Mouse (Mus musculus) kidney, adult 2 months (tissue): ENCODE results near the gene March10.

Experiments
- CTCF ChIP-seq: fragments of 200-500 bp; conservative IDR thresholded peaks from 2 replicates; pipeline ENCODE4 v1.5.1; 2011; ENCODE audit warnings: low read depth, mild to moderate bottlenecking, control low read depth, low read length, moderate library complexity, mixed read lengths; ENCODE audit not compliant: insufficient read depth, insufficient read length
- POLR2A ChIP-seq: fragments of 200-500 bp; IDR thresholded peaks from one replicate; pipeline ENCODE4 v1.6.1; 2011; ENCODE audit warnings: low read depth, low read length, control low read depth

DNA sequence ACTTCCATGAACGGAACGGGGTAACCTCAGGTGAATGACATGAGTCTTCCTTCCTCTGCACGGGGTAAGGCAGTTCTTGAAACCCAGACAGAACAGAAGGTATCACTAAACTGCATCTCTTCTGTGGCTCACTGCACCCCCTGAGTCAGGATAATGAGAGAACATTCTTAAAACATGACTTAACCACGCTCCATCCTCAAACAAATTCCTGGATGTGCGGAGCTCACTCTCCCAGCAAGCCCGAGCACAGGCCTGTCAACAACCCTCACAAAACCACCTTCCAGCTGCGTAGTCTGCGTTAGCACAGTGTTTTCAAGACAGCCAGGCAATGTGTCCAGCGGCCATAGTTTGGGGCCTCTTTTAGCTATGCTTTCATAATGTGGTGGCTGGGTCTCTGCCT, 10.7 kb upstream of the March10 start:
- TF ChIP-seq CTCF (no peak), POLR2A (no peak)
